Mouse (Mus musculus): ENCODE data around the gene Shbg.

DNA sequence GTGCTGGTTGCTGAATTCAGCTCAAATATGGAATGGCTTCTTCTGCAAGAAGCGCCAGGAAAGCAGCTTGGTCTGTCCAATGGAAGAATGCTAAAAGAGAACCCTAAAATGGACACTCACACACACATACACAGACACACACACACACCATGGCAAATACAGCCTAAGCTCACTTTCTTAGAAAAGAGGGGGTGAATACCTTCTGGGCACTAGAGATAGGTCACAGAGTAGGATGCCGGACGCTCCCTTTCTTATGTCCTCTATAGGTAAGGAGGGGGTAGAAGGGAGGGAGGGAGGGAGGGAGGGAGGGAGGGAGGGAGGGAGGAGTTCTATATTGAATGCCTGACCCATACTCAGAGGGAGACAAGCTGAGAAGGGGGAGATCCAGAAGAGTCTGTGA lies 9.2 kb downstream of the Shbg start:
- TF ChIP-seq GATA1 (IDR thresholded peaks at IDR 0.05; ENCODE audit: low read length) (no peak), TAL1 (IDR thresholded peaks at IDR 0.05; ENCODE audit: low read length) (no peak)
